Mouse (Mus musculus) thymus, postnatal 14 days (tissue): Measurements from ENCODE around the gene D6Ertd527e.
A peak's percentile ranks its signal among the peaks of the same experiment; 100 is the strongest.
"Not testable (repeated sequence)": the region's sequence is repeated elsewhere in the genome, so short reads cannot be mapped to it uniquely, and the experiment has no call there.

Source experiments
- DNase-seq: peaks from one replicate; pipeline ENCODE4 v3.0.0; 2021

Gene D6Ertd527e

DNA sequence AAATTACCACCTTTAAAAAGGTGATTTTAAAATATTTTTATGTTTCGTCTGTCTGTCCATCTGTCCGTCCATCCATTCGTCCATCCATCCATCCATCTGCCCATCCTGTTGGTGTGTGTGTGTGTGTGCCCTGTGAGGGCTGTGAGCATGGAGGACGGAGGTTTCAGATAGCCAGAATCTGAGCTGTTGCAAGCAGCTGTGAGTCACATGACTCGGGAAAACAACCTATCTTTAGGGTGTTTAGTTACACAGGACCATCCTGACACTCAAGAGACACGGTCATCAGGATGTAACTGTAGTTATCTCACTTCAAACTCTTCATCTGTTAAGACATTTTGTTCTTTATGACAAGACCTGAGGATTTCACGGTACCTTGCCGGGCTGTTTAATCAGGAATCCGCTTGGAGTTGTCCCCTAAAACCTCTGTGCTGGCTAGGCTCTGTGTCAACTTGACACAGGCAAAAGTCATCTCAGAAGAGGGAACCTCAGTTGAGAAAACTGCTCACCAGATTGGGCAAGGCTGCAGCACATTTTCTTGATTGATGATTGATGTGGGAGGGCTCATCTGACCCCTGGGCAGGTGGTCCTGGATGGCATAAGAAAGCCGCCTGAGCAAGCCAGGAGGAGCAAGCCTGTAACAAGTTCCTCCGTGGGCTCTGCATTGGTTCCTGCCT, at the start of gene D6Ertd527e:
D6Ertd527e (plus strand) TSS at position 624 of the 674 bp plus-strand sequence.
- DNase-seq: no peak

DNA sequence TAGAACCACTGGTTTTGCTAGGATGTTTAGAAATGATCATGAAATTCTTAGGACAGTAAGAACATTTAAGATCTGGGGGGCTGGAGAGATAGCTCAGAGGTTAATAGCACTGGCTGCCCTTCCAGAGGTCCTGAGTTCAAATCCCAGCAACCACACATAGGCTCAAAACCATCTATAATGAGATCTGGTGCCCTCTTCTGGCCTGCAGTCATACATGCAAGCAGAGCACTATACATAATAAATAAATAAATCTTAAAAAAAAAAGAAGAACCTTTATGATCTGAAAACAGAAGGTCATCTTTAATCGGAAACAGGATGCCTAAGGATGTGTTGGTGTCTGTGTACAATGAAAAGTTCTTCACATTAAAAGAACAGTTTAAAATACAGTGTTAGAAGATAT, 44.8 kb upstream of the D6Ertd527e start:
- no peak for DNase-seq

DNA sequence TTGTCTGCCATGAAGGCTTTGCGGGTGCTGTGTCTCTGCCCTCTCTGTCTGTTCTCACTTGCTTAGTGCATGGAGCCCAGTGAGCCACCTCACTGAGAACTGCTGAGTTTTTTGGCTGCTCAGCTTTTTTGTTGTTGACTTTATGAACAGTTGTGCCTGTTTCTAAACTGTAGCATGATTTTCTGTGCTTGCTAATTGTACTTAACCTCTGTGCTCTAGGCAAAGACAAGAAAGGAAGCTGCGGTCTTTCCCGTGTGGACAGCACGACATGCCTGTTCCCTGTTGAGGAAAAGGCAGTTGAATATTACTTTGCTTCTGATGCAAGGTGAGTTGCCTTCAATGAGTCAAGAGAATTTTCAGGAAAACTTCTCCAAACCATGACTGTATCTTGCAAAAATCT, 41.0 kb upstream of the D6Ertd527e start:
- DNase-seq: no peak

DNA sequence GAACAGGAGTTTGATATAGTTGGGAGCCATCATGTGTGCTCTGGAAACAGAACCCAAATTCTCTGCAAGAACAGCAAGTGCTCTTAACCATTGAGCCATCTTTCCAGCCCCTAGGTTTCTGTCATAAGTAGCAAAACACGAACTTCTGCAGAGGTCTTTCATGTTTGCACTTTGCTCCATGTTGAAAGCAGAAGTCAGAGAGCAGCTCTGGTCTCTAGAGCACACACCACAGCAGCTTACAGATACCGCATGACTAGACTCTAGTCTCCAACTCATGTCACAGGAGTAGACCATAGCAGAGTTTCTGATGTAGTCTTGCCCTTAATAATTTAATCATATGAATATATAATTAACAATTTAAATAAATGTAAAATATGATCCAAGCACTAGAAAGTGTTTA, 36.3 kb upstream of the D6Ertd527e start:
- DNase-seq: no peak

DNA sequence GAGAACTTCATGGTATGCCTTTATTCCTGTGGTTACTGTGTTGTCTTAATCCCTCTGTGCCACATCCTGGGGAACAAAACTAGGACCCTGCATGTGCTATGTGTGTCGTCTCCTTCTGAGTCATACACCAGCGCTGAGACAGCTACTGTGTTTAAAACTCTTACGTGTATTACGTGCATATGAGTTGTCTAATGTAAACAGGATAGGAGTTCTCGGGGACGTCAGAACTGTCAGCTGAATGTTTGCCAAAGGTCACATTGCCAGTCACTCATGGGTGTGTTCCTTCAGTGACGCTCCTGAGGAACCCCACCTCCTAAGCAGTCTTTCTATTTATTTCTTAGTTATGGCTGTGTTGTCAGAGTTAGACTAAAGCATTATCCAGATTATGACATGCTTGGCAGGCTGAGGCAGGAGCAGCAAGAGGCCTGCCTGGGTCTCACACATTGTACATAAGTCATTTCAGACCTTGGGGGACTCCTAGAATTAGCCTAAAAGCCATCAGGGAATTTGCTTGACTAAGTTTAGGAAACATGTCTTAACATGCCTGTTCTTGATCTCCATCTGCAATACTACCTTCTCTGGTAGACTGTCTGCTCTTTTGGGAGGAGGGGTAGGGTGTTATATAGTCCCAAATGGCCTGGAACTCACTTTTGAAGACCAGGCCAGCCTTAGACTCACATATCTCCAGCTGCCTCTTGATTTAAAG, 35.2 kb upstream of the D6Ertd527e start:
- no peak for DNase-seq

DNA sequence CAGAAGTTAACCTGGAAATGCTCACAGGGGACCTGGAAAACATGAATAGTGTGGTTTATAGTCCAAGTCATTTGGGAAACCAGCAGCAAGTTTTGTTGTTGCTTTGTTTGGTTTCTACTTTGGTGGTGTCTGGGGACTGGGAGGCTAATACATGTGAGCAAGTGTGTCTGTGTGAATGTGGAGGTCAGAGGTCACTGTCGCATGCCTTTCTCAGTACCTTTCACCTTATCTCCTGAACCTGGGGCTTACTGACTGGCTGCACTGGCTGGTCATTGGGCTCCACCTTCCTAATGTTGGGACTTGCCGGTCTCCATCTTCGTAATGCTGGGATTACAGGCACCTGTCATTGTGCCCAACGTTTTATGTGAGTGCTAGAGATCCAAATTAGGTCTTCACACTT, 33.9 kb upstream of the D6Ertd527e start:
- DNase-seq: no peak

DNA sequence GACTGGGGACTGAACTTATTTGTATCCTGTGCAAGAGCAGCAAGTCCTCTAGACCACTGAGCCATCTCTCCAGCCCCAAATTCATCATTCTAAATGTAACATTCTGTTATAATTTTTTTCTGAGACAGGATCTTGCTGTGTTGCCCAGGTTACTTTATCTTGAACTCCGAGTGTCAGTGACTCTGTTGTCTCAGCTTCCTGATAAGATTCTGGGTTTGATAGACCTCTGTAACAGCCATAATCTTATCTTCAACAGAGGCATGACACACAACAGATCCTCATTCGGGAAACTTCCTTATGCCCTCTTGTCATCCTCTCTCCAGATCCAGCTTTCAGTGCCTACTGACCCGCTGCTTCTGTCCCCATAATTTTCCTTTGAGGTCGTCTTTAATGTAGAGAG, 31.8 kb upstream of the D6Ertd527e start:
- DNase-seq: no peak

DNA sequence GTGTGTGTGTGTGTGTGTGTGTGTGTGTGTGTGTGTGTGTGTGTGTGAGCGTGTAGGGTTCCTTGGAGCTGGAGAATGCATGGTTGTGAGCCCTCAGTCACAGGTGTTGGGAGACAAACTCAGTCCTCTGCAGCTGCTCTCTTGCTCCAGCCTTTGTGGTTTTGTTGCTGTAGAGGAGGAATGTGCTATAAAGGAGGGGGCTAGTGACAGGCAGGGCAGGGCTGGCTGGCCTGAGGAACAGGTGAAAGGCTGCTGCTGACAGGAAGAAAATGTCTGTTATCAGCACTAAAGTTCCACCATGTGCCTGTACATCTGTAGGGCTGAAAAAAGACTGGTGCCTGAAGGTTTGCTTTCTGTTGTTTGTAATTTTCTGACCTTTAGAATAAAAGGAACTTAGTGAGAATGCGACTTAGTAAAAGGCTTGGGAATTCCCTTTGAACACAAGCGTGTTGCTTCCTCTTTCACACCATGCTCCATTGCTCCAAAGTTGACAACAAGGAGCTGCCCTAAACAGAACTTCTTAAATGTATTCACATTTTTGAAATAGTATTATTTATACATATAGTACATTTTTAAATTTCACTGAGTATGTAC, 29.4 kb upstream of the D6Ertd527e start:
- DNase-seq: peak; percentile 68

DNA sequence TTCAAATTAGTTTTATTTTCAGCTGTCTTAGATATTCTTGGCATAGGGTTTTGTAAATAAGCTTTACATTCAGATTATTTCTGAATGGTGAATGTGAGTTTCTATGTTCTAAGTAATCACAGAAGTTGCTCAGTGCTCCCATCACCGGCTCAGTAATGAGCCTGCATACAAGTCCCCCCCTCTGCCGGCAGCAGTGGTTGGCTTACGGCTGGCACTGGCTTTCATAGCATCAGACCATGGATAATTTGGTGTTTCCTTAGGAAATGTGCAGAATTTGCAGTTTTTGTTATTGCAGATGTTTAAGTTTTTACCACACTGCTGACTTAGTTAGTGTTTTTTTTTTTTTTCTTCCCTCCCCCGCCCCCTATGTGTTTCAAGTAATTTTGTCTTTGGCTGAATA, 25.1 kb upstream of the D6Ertd527e start:
- DNase-seq: no peak

DNA sequence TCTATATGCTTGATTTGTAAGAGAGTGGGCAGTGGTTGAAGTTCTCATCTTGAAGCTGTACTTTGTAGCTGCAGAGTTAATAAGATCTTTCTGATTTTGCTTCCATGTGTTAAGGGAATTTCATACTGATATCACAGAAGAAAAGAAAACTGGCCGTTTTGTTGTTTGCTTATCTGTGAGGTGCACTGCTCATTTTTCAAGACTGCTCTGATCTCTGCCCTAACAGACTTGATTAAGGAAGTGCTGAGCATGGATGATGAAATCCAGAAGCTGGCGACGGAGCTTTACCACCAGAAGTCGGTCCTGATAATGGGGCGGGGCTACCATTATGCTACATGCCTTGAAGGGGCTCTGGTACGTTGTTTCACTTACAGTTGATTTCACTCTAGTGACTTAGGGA, 19.5 kb upstream of the D6Ertd527e start:
- DNase-seq: no peak

DNA sequence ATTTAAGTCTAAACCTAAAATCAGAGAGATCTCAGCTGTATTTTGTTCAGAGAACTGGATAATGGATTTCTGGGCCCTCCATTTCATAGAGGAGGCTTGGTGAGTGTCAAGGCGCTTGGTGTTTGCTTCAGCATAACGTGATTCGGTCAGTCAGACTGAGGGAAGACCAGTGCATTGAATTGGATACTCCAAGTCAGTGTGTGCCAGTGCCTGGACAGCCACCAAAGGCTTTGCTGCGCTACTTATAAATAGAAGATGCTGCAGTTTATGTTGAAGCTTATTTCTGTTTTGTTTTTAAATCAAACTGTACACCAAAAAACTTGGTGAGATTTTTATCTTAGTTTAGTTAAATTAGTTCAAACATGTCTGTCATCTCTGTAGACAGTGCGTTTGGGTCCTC, 16.2 kb upstream of the D6Ertd527e start:
- no peak for DNase-seq

DNA sequence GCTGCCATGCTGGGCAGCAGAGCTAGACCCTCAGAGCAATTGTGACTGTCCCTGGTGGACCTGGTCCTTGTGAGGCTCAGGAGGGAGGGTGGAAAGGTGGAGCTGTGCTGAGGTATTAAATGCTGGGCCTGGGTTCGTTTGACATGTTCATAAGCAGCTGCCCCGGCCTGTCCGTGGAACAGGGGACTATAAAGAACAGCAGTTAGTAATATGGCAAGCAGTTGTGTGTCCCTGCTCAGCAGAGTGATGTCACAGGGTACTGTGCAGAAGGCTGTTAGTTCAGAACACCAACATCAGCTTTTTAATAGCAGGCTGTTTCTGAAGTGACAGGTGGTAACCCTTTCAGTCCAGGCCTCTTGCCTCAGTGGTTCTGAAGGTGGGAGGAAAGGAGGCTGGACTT, 13.7 kb upstream of the D6Ertd527e start:
- no peak for DNase-seq

DNA sequence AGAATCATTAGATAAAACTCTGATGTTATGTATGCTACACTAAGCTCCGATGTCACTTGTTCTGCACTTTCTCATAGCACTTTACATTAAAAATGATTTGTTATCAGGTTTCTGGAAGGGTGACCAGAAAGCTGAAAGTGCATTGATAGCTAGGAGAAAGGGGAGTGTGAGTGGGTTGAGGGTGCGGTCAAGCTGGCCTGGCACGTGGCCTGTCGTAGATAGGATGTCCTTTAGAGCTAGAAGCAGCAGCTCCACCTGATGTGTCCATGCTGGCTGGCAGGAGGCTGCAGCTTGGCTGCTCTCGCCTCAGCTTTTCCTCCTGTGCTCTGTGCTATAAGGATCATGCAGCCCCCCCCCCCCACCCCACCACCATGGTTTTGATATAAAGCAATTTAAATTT, 12.1 kb upstream of the D6Ertd527e start:
- DNase-seq: no peak

DNA sequence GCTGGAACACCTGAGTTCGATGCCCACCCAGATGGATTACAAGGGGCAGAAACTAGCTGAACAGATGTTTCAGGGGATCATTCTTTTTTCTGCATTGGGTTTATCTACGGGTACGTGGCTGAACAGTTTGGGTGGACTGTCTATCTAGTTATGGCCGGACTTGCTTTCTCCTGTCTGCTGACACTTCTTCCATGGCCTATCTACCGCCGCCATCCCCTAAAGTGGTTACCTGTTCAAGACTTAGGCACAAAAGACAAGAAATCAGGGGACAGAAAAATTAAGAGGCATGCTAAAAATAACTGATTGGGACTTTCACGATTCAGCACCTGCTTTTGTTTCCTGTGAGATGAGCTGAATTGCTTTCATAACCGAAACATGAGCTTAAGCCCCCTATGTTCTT, 10.9 kb upstream of the D6Ertd527e start:
- DNase-seq: not testable (repeated sequence)

DNA sequence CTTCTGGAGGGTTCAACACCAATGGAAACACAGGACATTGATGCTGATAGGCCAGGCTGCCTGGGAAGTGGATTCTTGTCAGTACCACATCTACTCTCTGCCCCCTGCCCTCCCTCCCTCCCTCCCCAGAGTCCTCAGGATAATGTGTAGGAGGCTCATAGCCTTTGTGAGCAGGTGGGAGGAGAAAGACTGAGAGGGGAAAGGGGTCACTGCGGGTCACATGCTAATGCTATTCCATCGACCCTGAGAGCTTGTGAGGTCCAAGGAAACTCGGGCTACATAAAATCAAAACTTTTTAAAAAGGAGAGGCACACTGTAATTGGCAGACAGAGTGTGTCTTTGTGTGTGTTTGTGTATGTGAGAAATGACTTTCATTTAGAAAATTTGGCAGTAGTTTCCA, 5.3 kb upstream of the D6Ertd527e start:
- no peak for DNase-seq

DNA sequence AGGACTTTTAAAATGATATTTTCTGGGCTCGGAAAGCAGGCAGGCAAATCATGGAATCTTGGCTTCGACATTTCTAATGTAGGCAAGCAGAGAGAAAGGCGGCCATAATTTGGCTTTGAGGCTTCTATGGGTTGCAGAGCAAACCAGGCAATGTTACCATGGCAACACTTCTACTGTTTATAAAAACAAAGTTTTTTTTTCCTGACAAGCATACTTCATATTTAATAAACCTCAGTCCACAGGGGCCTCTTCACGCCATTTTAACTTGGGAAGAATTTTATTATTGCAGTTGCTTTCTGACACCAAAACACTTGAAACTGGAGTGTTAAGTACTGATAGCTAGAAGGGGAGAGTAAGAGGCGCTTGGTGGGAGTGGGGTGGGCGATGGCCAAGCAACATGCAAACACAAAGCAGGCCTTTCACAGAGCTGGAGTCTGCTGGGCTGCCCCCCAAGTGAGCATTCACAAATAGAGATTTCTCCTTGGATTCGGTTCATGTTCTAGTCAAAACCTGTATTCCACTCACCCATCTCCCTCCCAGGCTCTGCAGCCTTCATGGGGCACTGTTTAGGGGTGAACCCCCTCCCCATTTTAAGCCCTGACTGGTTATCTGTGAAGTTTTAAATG, 4.8 kb upstream of the D6Ertd527e start:
- DNase-seq: no peak

DNA sequence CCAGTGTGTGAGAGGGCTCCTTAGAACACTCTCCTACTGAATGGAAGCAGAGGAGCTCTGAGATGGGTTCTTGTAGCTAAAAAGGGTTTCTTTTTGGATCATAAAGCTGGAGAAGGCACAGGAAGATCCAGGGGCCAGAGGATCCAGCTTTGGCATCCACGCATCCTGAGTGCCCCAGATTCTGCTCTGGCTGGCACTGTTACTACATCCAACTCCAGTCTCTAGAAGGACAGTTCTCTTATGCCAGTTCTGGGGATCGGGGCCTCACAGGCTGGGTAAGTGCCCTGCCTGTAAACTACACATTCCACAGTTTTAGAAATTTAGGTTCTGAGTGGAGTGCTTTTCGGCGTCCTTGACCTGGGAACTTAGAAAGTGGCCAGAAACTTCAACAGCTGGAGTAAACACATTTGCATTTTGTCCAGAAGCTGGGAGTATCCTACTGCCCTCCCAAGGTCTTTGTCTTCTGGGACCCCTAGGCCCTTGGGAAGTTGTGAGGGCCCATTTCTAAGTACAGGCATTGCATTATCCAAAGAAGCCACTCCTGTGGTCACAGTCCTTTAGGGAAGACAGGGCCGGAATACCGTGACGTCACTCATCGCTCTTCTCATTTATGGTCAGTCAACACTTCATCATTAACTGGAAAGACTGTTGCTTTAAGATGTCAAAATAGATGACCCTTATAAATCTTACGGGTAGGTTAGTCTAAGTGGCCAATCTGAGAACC, 4.1 kb upstream of the D6Ertd527e start:
- no peak for DNase-seq

DNA sequence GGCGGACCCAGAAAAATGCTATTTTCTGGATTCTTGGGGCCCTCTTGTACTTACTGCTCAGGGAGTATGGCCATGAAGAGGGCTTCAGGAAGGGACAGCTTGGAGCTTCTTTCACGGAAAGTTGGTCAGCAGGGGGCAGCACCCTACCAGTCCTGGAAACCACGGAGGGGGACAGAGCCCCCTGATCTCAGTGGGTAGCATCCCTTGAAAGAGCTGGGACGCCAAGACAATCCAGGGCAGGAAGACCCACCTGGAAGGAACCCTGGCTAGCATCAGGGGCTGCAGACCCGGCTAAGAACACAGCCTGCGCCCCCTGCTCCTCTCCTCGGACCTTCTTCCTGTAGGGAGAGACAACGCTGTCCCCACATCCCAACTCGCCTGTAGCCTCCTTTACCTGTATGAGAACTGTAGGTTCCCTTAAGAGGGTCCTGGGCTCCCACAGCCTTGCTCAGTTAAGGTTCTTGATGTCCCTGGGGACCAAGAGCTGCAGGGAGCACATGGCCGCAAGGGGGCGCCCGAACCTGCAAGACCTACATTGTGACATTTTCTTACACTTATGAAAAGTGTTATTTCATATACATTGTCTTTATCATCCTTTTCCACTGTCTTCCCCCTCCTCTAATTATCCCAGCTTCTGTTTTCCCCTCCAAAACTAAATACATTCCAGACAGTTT, 3.1 kb upstream of the D6Ertd527e start:
- peak; percentile 93 for DNase-seq

DNA sequence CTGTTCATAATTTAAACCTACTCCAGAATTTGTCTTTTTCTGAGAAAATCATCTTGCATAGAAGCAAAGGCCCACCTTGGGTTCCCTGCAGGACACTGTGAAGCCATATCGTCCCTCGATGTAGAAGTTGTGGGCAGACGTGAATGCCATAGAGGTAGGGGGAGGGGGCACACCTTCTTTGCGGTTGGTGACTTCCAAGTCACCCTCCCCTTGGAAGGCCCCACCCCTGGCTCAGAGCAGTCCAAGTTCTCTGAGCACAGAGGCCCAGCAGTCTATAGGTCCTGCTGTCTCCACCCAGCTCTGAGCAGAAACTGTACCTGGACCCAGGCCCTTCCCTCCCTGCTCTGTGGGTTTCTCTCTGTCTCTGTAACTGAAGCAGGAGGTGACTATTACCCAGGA, 2.6 kb upstream of the D6Ertd527e start:
- peak; percentile 29 for DNase-seq

DNA sequence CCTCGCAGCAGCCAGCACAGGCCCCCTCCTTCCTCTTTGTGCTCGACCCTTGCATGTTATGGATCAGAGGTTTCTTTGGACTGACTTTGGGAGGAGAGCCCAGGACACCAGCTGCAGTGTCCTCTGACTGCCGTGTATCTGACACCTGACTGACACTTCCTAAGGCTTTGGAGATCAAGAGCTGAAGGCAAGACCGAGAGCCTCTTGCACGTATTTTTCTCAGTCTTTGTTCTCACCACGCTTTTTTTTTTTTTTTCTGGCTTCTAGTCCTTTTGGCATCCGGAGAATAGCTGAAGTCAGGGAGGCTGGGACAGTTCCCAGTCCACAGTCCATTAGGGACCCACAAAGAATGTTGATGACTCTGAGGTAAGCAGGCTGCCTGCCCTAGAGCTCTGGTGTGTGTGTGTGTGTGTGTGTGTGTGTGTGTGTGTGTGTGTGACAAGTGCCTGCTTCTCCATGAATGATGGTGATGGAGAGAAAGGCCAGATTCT, 2.1 kb upstream of the D6Ertd527e start:
- DNase-seq: no peak

DNA sequence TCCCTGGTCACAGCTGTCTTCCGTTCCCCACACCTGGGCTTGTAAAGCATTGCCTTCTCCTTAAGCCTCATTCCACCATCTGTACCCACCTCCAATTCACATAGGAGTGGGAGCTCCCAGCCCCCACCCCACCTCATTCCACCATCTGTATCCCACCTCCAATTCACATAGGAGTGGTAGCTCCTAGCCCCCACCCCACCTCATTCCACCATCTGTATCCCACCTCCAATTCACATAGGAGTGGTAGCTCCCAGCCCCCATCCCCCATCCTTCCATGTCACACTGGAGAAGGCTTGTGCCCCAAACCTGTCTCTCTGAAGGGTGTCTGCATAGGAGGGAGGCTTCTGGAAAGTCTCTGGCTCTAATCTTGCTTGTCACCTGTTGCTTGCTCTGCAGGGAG, 1.2 kb upstream of the D6Ertd527e start:
- no peak for DNase-seq

DNA sequence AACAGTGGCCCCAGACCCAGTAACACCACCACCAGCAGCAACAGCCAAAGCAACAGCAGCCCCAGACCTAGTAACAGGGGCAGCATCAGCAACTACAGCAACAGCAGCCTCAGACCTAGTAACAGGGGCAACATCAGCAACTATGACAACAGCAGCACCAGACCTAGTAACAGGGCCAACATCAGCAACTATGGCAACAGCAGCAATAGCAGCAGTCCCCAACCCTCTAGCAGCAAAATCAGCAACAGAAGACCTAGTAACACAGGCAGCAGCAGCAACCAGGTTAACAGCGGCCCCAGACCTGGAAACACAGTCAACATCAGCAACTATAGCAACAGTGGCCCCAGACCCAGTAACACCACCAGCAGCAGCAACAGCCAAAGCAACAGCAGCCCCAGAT, 6.9 kb downstream of the D6Ertd527e start:
- no peak for DNase-seq

DNA sequence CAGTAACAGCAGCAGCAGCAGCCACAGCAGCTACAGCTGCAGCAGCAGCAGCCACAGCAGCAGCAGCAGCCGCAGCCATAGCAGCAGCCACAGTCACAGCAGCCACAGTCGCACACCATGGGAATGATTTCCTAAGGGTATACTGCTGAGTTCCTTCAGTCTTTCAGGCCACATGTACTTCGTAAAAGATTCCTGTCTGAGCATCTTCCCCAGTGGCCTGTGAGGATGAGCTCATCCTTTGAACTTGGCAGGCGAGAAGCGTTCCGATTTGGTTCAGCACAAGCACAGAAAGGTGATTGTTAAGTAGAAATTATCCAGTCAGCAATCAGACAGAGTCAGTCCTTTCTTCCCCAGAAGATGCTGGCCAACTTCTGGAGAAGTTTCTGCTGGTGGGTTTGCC, 7.6 kb downstream of the D6Ertd527e start:
- no peak for DNase-seq
